Mouse (Mus musculus): ENCODE measurements around the gene Zfp560. TPM values are rescaled to one million over a fixed set of nuclear protein-coding genes. Genes with fewer than 3 reads are reported as not detected.

The Zfp560 gene
- total RNA-seq (2023; ENCODE audit: inconsistent age): 7.7 to 14.0 TPM (median 11.2 TPM) in 4 replicates

GRCm38 (mm10) chr9:20384532-20385342, at the start of gene Zfp560:
TSS of gene Zfp560 (minus strand) at chr9:20385177.

DNA sequence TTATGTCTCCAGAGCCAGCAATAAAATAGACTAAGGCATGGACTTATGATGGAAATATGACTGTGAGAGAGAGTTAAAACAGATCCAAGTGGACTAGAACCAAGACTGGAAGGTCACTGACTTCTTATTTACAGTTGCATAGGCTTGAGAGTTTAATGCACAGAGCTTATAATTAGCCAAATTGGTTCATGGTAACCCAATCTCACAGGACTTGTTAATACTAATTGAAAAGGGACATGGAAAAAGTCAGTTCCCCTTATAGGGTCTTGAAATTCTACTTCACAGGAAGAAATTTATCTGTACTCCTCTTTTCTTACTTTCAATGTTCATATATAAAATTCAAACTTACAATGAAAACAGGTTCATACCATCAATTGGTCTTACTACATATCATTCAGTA, 49.0 kb downstream of the Zfp560 start, which contains the start of gene Olfr18:
Olfr18 (minus strand) TSS at position 101 of the 400 bp plus-strand sequence.

DNA sequence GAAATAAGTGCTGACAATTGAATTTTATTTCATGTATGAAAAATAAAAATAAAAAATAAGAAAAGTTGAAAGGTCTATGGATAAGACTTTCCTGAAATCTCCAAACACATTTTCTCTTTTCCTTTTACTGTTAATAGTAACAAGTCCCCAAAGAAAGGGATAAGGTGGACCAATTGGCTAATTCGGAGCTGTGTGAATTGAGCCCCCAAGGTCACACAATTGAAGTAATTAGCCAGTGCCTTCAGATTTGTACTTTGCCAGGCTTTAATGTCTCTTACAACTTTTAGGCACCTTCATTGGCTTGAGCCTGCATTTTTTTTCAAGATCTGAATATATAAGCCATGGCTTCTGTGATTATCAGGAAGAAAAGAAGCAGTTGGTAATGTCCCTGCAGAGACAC, 86.7 kb downstream of the Zfp560 start, which contains the start of gene Olfr873:
Olfr873 (plus strand) TSS at position 301 of the 400 bp plus-strand sequence.

Other genes with a start within 250 kb of the Zfp560 start
- gene Olfr870, start 211.1 kb downstream of the Zfp560 start, total RNA-seq (2023; ENCODE audit: inconsistent age): not detected in 4 replicates
- not detected in 4 replicates for gene Olfr871, start 173.0 kb downstream of the Zfp560 start, total RNA-seq (2023; ENCODE audit: inconsistent age)
- gene Olfr872, start 148.1 kb downstream of the Zfp560 start, total RNA-seq (2023; ENCODE audit: inconsistent age): not detected in 4 replicates
- gene Olfr39, start 102.8 kb downstream of the Zfp560 start, total RNA-seq (2023; ENCODE audit: inconsistent age): 0.24 TPM in 1 of 4 replicates, not detected in the others
- not detected in 4 replicates for gene Olfr873, start 86.6 kb downstream of the Zfp560 start, total RNA-seq (2023; ENCODE audit: inconsistent age)
- not detected in 4 replicates for gene Olfr18, start 49.1 kb downstream of the Zfp560 start, total RNA-seq (2023; ENCODE audit: inconsistent age)
- 41.1 to 45.0 TPM (median 44.4 TPM) in 4 replicates for gene Zfp26, start 75.0 kb upstream of the Zfp560 start, total RNA-seq (2023; ENCODE audit: inconsistent age)
- 17.4 to 25.3 TPM (median 18.8 TPM) in 4 replicates for gene Zfp426, start 107.6 kb upstream of the Zfp560 start, total RNA-seq (2023; ENCODE audit: inconsistent age)
- gene Zfp266, start 136.2 kb upstream of the Zfp560 start, total RNA-seq (2023; ENCODE audit: inconsistent age): 29.0 to 37.7 TPM (median 33.0 TPM) in 4 replicates
- gene Zfp846, start 196.1 kb upstream of the Zfp560 start, total RNA-seq (2023; ENCODE audit: inconsistent age): 7.0 to 9.6 TPM (median 8.3 TPM) in 4 replicates

Data from B cell, adult (primary cell).